Mouse (Mus musculus) heart, adult 2 months (tissue): ENCODE data around the gene Wdr83. TPM values are rescaled to one million over a fixed set of nuclear protein-coding genes. Genes with fewer than 3 reads are reported as not detected.

Experiments used
- DNase-seq, 2 experiments: peaks; one replicate each; pipeline ENCODE4 v3.0.0; 2021
- H3K27ac ChIP-seq: fragments of 200-600 bp; 2 replicates; pipeline ENCODE4 v1.8.1; 2022
- H3K27me3 ChIP-seq: fragments of 200-500 bp; 2 replicates; pipeline ENCODE4 v1.6.1; 2012; ENCODE audit warnings: mild to moderate bottlenecking, low read length, inconsistent platforms, mixed read lengths; ENCODE audit not compliant: control insufficient read depth, insufficient read depth
- H3K36me3 ChIP-seq: fragments of 200-500 bp; 2 replicates; pipeline ENCODE4 v1.6.1; 2012; ENCODE audit warnings: low read length, inconsistent platforms; ENCODE audit not compliant: control insufficient read depth, insufficient read depth
- H3K4me1 ChIP-seq: fragments of 200-500 bp; 2 replicates; pipeline ENCODE4 v1.6.1; 2011; ENCODE audit warnings: low read length; ENCODE audit not compliant: control insufficient read depth, insufficient read depth
- H3K4me3 ChIP-seq: fragments of 200-600 bp; 2 replicates; pipeline ENCODE4 v1.8.1; 2022
- H3K79me2 ChIP-seq: fragments of 200-500 bp; replicated peaks from 2 replicates; pipeline ENCODE4 v1.6.1; 2012; ENCODE audit warnings: mild to moderate bottlenecking, inconsistent platforms, low read length, moderate library complexity, mixed read lengths; ENCODE audit not compliant: control insufficient read depth, insufficient read depth
- H3K9ac ChIP-seq: fragments of 200-500 bp; 2 replicates; pipeline ENCODE4 v1.6.1; 2012; ENCODE audit warnings: low read depth, mild to moderate bottlenecking, control low read depth, inconsistent platforms, low read length, mixed read lengths
- CTCF ChIP-seq: fragments of 200-600 bp; IDR thresholded peaks from 2 replicates; pipeline ENCODE4 v1.8.1; 2022; ENCODE audit warnings: antibody characterized with exemption, mild to moderate bottlenecking, moderate library complexity
- EP300 ChIP-seq: fragments of 200-500 bp; IDR thresholded peaks from 2 replicates; pipeline ENCODE4 v1.6.1; 2011; ENCODE audit warnings: low read depth, low read length, control low read depth; ENCODE audit not compliant: insufficient read depth
- POLR2A ChIP-seq: fragments of 200-500 bp; IDR thresholded peaks from 2 replicates; pipeline ENCODE4 v1.6.1; 2011; ENCODE audit warnings: mild to moderate bottlenecking, low read depth, low read length, control low read depth; ENCODE audit not compliant: insufficient read depth
- WGBS: fragments of 180-500 bp; shearing (Covaris S2); methylation state at CpG from one replicate; pipeline ENCODE4 v1.1.7; 2018; 5-methylcytosine and 5-hydroxymethylcytosine counted together
- intact Hi-C: fragments of 180-260 bp; cut with DNase I; formaldehyde crosslinking; loops from one replicate; pipeline ENCODE4 v1.15.1; 2025
- polyA plus RNA-seq: library from polyadenylated mRNA; depleted of rRNA; stranded (reverse); fragments of >200 nt; gene quantifications from 2 replicates; pipeline ENCODE4 v1.2.3, GENCODE M21; 2012
- total RNA-seq, 2 experiments: library from RNA; stranded (reverse); gene quantifications; 2 replicates each; pipeline ENCODE4 v1.2.3; 2021

Gene Wdr83
- total and polyA plus RNA-seq, 3 experiments, result 29.4 to 39.2 (median 30.2) TPM

DNA sequence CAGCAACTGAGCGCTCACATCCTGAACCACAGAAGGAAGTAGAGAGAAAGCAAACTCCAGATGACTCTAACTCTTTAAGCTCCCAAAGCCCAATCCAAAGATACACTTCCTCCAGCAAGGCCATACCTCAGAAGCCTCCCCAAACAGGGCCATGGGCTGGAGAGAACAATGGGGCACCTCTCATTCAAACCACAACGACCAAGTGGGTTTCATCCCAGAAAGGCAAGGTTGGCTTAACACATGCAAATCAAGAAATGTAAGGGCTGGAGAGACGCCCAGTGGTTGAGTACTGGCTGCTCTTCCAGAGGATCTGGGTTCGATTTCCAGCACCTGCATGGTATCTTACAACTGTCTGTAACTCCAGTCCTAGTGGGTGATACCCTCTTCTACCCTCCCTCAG is 34.4 kb upstream of the Wdr83 start:
- no peak for TF ChIP-seq POLR2A
- H3K4me1 ChIP-seq, result no peaks in the 10 kb centered on the region
- no peaks in the 10 kb centered on the region for H3K79me2 ChIP-seq
- no peak overlapping the region for H3K4me3 ChIP-seq
- H3K36me3 ChIP-seq, result peaks cover 2% of the 10 kb centered on the region; the same call in 1 of the 2 replicates
- no peaks in the 10 kb centered on the region for H3K27me3 ChIP-seq
- intact Hi-C loops, result loop anchor here (5.0 kb wide), 1 partner anchor 33 kb away; the partner anchor contains the start of genes Man2b1, Wdr83 and Wdr83os
- H3K9ac ChIP-seq, result no peak overlapping the region
- no peak overlapping the region for H3K27ac ChIP-seq
- no peak for DNase-seq
- WGBS, result 79% methylated on average over 4 of the region's 4 CpGs

DNA sequence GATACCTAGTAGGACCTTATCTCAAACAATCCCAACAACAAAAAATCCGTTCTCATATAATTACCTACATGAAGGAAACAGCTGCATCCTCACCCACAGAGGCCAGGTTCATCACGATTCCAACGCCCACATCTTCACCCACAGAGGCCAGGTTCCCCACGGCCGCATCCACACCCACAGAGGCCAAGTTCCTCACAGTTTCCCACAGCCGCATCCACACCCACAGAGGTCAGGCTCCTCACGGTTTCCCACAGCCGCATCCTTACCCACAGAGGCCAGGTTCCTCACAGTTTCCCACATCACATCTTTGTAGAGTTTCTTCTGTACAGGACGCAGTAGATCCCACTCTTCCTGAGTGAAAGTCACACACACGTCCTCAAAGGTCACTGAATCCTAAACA is 32.1 kb upstream of the Wdr83 start:
- intact Hi-C loops, result no loop called here
- WGBS, result 94% methylated on average over 10 of the region's 10 CpGs
- Histone ChIP-seq H3K4me1 (no peaks in the 10 kb centered on the region), H3K27me3 (no peaks in the 10 kb centered on the region), H3K9ac (no peak overlapping the region), H3K79me2 (no peaks in the 10 kb centered on the region), H3K27ac (no peak overlapping the region), H3K4me3 (no peak overlapping the region), H3K36me3 (peaks cover 2% of the 10 kb centered on the region; the same call in 1 of the 2 replicates)
- TF ChIP-seq POLR2A, result no peak
- no peak for TF ChIP-seq EP300
- no peak for DNase-seq

DNA sequence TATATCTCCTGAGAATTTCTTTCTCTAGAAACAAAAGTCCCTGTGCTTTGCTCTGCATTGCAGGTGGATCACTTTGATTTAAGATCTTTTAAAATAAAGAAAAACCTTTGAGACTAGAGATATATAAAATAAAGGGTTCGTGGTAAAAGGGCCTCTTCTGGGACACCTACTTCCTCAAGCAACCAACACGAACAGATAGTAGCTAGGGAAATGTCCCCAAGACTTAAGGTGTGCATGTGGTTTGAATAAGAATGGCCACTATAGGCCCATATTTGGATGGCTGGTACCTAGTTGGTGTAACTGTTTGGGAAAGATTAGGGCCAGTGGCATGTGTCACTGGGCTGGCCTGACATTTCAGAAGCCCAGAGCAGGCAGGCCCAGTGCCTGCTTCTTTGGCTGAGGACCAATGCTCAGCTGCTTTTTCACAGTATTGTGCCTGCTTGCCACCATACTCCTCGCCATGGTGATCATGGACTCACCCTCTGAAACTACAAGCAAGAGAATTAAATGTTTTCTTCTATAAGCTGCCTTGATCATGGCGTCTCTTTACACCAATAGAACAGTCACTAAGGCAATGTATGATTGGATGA is 19.1 kb upstream of the Wdr83 start:
- H3K27me3 ChIP-seq, result no peaks in the 10 kb centered on the region
- H3K27ac ChIP-seq, result no peak overlapping the region
- TF ChIP-seq EP300, result no peak
- no peak for TF ChIP-seq CTCF
- no peak for TF ChIP-seq POLR2A
- H3K79me2 ChIP-seq, result no peaks in the 10 kb centered on the region
- no peak overlapping the region for H3K9ac ChIP-seq
- H3K36me3 ChIP-seq, result no peaks in the 10 kb centered on the region
- intact Hi-C loops, result no loop called here
- no peaks in the 10 kb centered on the region for H3K4me1 ChIP-seq
- H3K4me3 ChIP-seq, result no peak overlapping the region
- DNase-seq, result no peak
- 83% methylated on average over 4 of the region's 4 CpGs for WGBS

DNA sequence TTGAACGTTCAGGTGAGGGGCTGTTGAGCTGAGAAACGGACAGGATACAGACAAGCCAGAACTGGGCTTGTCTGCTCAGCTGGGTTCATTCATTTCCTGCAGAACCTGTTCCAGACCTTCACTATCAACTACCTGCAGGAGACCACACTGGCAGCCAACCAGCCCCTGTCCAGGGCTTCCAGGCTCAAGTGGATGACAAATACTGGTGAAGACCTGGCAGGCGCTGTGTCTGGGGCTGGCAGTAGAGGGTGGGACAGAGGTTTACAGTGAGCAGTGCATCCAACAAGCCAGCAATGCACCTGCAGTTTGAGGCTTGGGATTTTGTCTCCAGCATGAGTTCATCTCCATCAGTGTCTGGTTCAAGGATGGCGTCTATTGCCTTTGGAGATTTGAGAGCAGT is 15.7 kb upstream of the Wdr83 start:
- 88% methylated on average over 4 of the region's 4 CpGs for WGBS
- H3K9ac ChIP-seq, result no peak overlapping the region
- no peak for DNase-seq
- no peak overlapping the region for H3K27ac ChIP-seq
- H3K27me3 ChIP-seq, result no peaks in the 10 kb centered on the region
- H3K79me2 ChIP-seq, result no peaks in the 10 kb centered on the region
- H3K4me3 ChIP-seq, result no peak overlapping the region
- intact Hi-C loops, result no loop called here
- no peaks in the 10 kb centered on the region for H3K36me3 ChIP-seq
- H3K4me1 ChIP-seq, result no peaks in the 10 kb centered on the region
- no peak for TF ChIP-seq POLR2A
- TF ChIP-seq EP300, result no peak
- no peak for TF ChIP-seq CTCF

DNA sequence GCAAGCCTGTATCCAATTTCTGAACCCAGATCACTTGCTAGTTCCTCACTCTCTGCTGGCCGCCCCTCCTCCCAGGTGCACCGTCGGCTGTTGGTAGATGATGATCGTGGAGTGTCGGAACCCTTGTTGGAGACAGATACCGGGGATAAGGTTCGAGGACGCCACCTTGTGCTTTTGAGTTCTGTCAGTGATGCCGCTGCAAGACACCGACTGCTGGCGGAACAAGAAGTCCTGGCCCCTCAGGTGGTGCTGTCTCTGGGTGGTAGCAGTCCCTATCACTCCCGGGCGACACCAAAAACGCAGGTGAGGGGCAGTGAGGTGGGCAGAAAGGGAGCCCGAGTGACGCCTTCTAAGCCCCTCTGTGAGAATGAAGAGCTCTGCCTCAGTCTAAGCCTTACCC is 15.1 kb upstream of the Wdr83 start:
- Histone ChIP-seq H3K27me3 (no peaks in the 10 kb centered on the region), H3K9ac (no peak overlapping the region), H3K79me2 (no peaks in the 10 kb centered on the region), H3K27ac (no peak overlapping the region), H3K36me3 (no peaks in the 10 kb centered on the region), H3K4me1 (no peaks in the 10 kb centered on the region), H3K4me3 (no peak overlapping the region)
- no peak for TF ChIP-seq CTCF
- no peak for TF ChIP-seq POLR2A
- no peak for TF ChIP-seq EP300
- DNase-seq, result no peak
- 93% methylated on average over 16 of the region's 16 CpGs for WGBS
- intact Hi-C loops, result no loop called here

DNA sequence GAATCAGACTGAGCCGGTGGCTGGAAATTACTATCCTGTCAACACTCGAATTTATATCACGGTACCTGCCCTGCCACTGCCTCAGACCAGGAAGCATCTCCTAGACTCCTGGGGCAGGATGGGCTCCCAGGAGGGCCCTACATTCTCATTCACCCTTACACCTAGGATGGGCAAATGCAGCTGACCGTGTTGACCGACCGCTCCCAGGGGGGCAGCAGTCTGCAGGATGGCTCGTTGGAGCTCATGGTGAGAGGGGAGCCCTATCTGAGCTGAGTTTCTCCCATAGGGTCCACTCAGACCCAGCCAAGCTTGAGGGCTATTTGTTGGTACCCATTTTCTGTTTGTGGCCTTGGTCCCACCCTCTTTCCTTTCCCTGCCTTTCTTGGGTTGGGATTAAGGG is 14.5 kb upstream of the Wdr83 start:
- Histone ChIP-seq H3K79me2 (no peaks in the 10 kb centered on the region), H3K27ac (no peak overlapping the region), H3K36me3 (no peaks in the 10 kb centered on the region), H3K4me3 (no peak overlapping the region), H3K27me3 (no peaks in the 10 kb centered on the region), H3K9ac (no peak overlapping the region), H3K4me1 (no peaks in the 10 kb centered on the region)
- DNase-seq, result no peak
- 90% methylated on average over 7 of the region's 7 CpGs for WGBS
- intact Hi-C loops, result no loop called here
- TF ChIP-seq CTCF, result no peak
- TF ChIP-seq EP300, result no peak
- TF ChIP-seq POLR2A, result no peak

DNA sequence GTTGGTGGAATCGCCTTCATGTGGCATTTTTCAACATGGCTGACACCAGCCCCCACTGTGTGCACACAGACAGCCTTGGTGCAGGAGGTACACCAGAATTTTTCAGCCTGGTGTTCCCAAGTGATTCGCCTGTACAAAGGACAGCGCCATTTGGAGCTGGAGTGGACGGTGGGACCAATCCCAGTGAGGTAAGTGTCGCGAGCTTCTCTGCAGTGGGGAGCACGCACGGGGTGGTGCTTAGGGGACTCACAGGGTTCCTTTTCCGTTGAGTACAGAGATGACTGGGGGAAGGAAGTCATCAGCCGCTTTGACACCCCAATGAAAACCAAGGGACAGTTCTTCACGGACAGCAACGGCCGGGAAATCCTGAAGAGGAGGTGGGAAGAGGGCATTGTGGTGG is 13.9 kb upstream of the Wdr83 start:
- H3K36me3 ChIP-seq, result no peaks in the 10 kb centered on the region
- H3K4me1 ChIP-seq, result no peaks in the 10 kb centered on the region
- TF ChIP-seq POLR2A, result no peak
- TF ChIP-seq EP300, result no peak
- TF ChIP-seq CTCF, result no peak
- DNase-seq, result peak in 1 of 2 experiments; percentile 13
- no peaks in the 10 kb centered on the region for H3K27me3 ChIP-seq
- no peaks in the 10 kb centered on the region for H3K79me2 ChIP-seq
- intact Hi-C loops, result no loop called here
- H3K9ac ChIP-seq, result no peak overlapping the region
- WGBS, result 89% methylated on average over 13 of the region's 13 CpGs
- no peak overlapping the region for H3K27ac ChIP-seq
- no peak overlapping the region for H3K4me3 ChIP-seq
